Mouse (Mus musculus): ENCODE results near the gene Midn.

DNA sequence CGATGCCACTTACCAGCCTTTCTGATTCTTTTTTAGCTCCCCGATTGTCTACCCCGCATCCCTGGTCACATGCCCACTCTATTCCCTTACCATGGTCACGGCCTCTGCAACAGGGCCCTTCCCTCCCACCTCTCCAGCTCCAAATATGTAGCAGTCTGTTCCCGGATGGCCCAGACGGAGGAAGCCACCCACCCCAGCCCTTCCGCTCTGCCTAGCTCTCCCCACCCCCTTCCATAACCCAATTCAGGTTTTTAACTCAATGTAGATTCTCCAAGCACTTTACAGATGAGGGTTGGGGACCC lies 8.6 kb downstream of the Midn start:
- no peak for TF ChIP-seq CTCF (IDR thresholded peaks at IDR 0.05; ENCODE audit: control insufficient read depth, insufficient read depth, low read length)
- TF ChIP-seq POLR2A (IDR thresholded peaks at IDR 0.05; ENCODE audit: borderline replicate concordance, control insufficient read depth, low read depth, low read length): no peak
